Mouse (Mus musculus): ENCODE data around the gene Muc3a.

Muc3a gene

GRCm38 (mm10) chr5:137212289-137212688 lies at the start of gene Muc3a:
Gene Muc3a (minus strand): TSS chr5:137212389.
- DNase-seq (ENCODE audit: low read depth): no peak

GRCm38 (mm10) chr5:137211114-137211829 lies 917 bp downstream of the Muc3a start:
- no peak for DNase-seq (ENCODE audit: low read depth)

- no peak for DNase-seq (ENCODE audit: low read depth)
These were observed 1.5 kb downstream of the Muc3a start for GRCm38 (mm10) chr5:137210689-137211088.

GRCm38 (mm10) chr5:137205301-137205700 lies 6.9 kb downstream of the Muc3a start:
- DNase-seq (ENCODE audit: low read depth): no peak

GRCm38 (mm10) chr5:137194488-137195120 lies 17.6 kb downstream of the Muc3a start:
- DNase-seq (ENCODE audit: low read depth): no peak

- DNase-seq (ENCODE audit: low read depth): no peak
These were observed 18.8 kb downstream of the Muc3a start for GRCm38 (mm10) chr5:137193279-137193952.

GRCm38 (mm10) chr5:137189326-137189725 lies 22.9 kb downstream of the Muc3a start:
- DNase-seq (ENCODE audit: low read depth): no peak

- no peak for DNase-seq (ENCODE audit: low read depth)
These were observed 26.8 kb downstream of the Muc3a start for GRCm38 (mm10) chr5:137185362-137185761.

GRCm38 (mm10) chr5:137179646-137180374 lies 32.4 kb downstream of the Muc3a start:
- no peak for DNase-seq (ENCODE audit: low read depth)

GRCm38 (mm10) chr5:137173967-137174366 lies 38.2 kb downstream of the Muc3a start:
- no peak for DNase-seq (ENCODE audit: low read depth)

- DNase-seq (ENCODE audit: low read depth): no peak
These were observed 39.6 kb downstream of the Muc3a start for GRCm38 (mm10) chr5:137172591-137172990.

- no peak for DNase-seq (ENCODE audit: low read depth)
These were observed 40.7 kb downstream of the Muc3a start for GRCm38 (mm10) chr5:137171478-137171877.

- no peak for DNase-seq (ENCODE audit: low read depth)
These were observed 41.3 kb downstream of the Muc3a start for GRCm38 (mm10) chr5:137170836-137171380.

- DNase-seq (ENCODE audit: low read depth): no peak
These were observed 44.6 kb downstream of the Muc3a start for GRCm38 (mm10) chr5:137167539-137167938.

- DNase-seq (ENCODE audit: low read depth): no peak
These were observed 46.2 kb downstream of the Muc3a start for GRCm38 (mm10) chr5:137166012-137166411.

- DNase-seq (ENCODE audit: low read depth): no peak
These were observed 50.3 kb downstream of the Muc3a start for GRCm38 (mm10) chr5:137161853-137162252.

- DNase-seq (ENCODE audit: low read depth): no peak
These were observed 52.7 kb downstream of the Muc3a start for GRCm38 (mm10) chr5:137159461-137159860.

Data from fibroblast of lung, adult 2 months (primary cell).